Mouse (Mus musculus) heart, postnatal 4 days (tissue): ENCODE measurements around the gene Phldb3. TPM values are rescaled to one million over a fixed set of nuclear protein-coding genes. Genes with fewer than 3 reads are reported as not detected.

Source experiments
- DNase-seq: peaks from one replicate; pipeline ENCODE4 v3.0.0; 2021
- total RNA-seq, 2 experiments: library from RNA; stranded (reverse); gene quantifications; 2 replicates each; pipeline ENCODE4 v1.2.3; 2021

Phldb3 gene
- total RNA-seq, 2 experiments from 2014 or later = 0.57 to 0.61 TPM

DNA sequence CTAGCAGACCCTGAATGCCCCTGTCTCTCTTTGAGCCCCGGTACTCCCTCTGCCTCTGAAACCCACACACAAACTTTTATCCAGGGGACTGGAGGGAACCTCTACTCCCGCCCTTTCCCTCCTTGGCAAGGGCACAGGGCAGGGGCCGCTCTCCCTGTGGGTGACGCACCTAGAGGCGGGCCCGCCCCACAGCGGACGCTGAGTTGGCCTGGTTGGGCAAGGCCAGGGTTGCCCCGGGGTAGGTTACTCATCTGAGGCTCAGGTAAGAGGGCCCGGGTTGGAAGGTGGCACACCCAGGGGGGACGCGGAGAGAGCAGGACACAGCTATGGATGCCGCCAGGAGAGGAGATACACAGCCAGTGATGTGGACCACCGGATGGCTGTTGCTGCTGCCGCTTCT, 25.7 kb downstream of the Phldb3 start, which contains the start of gene Lypd3:
Lypd3 (plus strand) TSS at position 287 of the 400 bp plus-strand sequence.
- no peak for DNase-seq

DNA sequence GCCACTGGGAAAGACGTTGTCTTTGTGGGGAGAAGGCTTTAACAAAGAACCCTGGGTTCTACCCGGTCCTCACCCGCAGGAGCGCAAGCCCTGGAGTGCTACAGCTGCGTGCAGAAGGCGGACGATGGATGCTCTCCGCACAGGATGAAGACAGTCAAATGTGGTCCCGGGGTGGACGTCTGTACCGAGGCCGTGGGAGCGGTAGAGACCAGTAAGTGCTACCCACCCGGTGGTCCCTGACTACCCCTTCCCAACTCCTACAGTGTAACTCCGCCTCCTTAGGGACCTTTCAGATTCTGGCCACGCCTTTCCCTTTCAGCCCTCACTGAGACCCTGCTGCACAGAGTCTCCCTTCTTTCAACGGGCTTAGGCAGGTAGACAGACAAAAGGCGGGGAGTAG, 26.5 kb downstream of the Phldb3 start:
- DNase-seq = no peak

GRCm38 (mm10) chr7:24638026-24638856, 27.7 kb downstream of the Phldb3 start:
- DNase-seq = no peak

GRCm38 (mm10) chr7:24640450-24640849, 29.9 kb downstream of the Phldb3 start:
- DNase-seq = no peak

DNA sequence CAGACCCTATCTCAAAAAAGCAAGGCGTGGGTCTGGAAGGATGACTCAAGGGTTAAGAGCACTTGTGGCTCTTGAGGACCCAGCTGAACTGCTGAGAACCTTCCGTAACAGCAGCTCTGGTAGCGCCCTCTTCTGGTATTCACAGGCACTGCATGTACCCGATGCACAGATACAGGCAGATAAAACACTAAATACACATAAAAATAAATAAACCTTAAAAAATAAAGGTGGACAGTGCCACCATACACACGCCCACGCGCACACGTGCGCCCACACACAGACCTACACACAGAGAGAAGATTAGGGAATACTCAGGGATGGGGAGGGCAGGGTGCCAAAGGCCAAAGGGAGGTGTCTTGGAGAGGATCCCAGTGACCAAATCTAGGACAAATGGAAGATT, 31.9 kb downstream of the Phldb3 start:
- peak; percentile 59 for DNase-seq

DNA sequence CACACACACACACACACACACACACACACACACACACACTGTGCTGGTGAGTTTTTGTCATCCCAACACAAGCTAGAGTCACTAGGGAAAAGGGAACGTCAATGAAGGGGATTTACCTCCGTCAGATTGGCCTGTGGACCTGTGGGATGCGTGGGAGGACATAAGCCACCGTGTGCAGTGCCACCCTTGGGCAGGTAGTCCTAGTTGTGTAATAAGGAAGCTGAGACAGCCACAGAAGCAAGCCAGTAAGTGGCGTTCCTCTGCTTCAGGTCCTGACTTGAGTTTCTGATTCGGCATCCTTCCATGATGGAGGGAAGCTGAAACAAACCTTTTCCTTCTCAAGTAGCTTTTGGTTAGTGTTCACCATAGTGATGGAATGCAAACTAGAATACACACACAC, 33.9 kb downstream of the Phldb3 start:
- no peak for DNase-seq

- DNase-seq = no peak
These were observed 34.4 kb downstream of the Phldb3 start for GRCm38 (mm10) chr7:24644996-24645395.

DNA sequence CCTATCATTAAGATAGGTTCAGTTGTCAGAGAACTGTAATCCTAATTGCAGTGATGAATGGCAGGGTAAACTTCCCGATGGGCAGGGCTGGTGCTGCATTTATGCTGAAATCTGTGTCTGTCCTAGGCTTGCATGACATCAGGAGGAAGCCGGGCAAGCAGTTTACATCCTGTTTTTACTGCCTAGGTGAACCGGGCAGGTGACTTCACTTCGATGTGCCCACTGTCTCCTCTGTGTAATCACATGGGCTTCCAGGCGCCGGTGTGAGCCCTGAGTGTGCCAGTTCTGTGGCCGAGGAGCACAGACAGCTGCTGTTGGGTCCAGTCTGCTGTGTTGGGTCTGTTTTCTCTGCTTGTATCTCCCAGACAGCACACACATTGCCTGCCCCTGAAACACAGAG, 35.9 kb downstream of the Phldb3 start:
- no peak for DNase-seq

- peak; percentile 64 for DNase-seq
These were observed 43.1 kb downstream of the Phldb3 start for GRCm38 (mm10) chr7:24653681-24654080.

GRCm38 (mm10) chr7:24659737-24660357, 49.3 kb downstream of the Phldb3 start:
- DNase-seq = no peak

DNA sequence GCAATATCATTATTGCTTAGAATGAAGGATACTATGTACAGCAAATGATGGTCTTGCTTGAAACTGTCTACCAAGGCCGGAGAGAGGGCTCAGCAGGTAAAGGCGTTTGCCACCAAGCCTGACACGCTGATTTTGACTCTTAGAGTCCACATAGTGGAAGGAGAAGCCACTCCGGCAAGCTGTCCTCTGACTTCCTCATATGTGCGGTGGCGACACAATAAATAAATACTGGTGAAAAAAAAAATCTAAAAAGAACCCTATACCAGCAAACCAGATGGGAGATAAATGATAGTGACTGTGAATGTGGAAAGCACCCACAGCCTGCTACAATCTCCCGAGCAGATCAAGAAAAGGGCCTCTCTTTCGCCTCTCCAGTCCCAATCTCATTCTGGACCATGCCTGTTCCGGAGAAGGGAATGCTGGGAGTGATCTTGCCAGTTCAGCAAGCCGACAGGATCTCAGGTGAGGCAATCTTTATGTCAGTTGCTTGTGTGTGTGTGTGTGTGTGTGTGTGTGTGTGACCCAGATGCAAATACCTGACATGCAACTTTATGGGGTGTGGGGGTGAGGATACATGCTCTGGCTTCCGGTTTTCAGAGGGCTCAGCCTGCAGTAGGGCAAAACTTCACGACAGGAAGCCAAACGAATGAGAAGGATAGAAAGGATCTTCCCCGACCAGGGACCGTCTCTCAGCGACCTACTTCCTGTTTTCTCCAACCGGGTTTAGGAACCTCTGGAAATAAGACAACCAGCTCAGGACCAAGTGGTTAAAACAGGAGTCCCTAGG, 50.7 kb downstream of the Phldb3 start:
- DNase-seq = no peak

DNA sequence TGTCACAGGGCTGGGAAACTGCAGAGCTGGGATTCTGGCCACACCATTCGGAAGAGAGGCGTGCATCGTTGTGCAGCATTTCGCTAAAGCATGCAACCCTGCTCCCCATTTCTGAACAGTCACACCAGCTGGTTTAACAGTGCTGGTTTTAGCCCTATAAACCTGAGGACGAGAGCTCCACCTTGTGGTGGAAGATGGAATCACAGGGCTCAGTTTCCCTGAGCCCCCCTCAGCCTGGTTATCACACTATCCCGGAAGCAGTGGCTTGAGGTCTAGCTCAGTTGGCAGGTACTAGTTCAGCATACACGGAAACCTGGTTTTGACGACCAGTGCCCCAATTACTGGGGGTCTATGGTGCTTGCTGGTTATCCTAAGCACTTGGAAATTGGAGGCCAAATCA, 52.0 kb downstream of the Phldb3 start:
- peak; percentile 74 for DNase-seq

- no peak for DNase-seq
These were observed 53.7 kb downstream of the Phldb3 start for GRCm38 (mm10) chr7:24664301-24664700.

DNA sequence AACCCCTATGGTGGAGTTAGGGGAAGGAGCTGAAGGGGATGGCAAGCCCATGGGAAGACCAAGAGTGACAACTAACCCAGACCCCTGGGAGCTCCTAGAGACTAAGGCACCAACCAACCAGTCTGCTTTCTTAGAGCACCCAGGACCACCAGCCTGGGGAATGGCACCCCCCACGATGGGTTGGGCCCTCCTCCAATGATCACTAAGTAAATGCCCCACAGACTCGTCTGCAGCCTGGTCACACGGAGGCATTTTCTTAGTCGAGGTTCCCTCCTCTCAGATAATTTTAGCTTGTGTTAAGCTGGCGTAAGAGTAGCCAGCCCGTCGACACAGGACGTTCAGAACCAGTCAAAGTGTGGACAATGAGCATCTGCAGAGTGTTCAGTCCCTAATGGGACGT, 54.4 kb downstream of the Phldb3 start:
- no peak for DNase-seq

DNA sequence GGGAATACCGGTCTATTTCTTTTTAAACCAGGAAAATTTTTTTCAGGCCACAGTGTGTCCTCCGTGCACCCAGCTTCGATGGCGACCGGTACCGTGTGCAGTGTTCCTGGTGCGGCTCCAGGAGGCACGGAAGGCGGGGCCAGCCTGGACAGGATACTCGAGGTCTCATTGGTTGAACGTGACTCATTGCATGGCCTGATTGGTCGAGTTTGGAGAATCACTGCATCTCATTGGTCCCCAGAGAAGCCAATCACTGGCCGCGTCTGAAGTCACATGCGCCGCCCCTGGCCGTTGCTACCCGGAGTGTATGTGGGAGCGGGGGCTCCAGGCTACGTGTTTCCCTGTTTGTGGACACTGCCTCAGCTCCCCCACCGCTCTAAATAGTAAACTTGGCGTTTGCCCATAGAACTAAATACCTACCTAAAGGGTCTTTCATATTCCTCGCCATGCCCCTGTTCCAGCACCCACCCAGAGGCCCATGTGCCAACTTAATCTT, 61.4 kb downstream of the Phldb3 start:
- DNase-seq = no peak

- no peak for DNase-seq
These were observed 66.0 kb downstream of the Phldb3 start, which contains the start of gene Tex101 for GRCm38 (mm10) chr7:24676575-24676974. Gene Tex101, minus strand, starts transcription at chr7:24676675.

Other genes with a start within 250 kb of the Phldb3 start
- 1 to 10 TPM; 1.0 TPM for gene Kcnn4, start 240.5 kb upstream of the Phldb3 start, total RNA-seq
- gene Smg9, start 211.1 kb upstream of the Phldb3 start, total RNA-seq = 10 to 100 TPM; 15.0 to 15.5 TPM
- not detected for gene Irgc1, start 158.5 kb upstream of the Phldb3 start, total RNA-seq
- gene Plaur, start 148.3 kb upstream of the Phldb3 start, total RNA-seq = 10 to 100 TPM in 1 of 2 experiments, 1 to 10 TPM in 1; 6.4 to 10.4 TPM
- 10 to 100 TPM; 11.9 to 12.5 TPM for gene Cadm4, start 128.7 kb upstream of the Phldb3 start, total RNA-seq
- gene Zfp428, start 103.8 kb upstream of the Phldb3 start, total RNA-seq = 10 to 100 TPM; 17.3 to 18.5 TPM
- gene AC161166.1, start 98.3 kb upstream of the Phldb3 start, total RNA-seq = not detected
- gene Irgq, start 80.1 kb upstream of the Phldb3 start, total RNA-seq = 10 to 100 TPM; 16.7 to 17.2 TPM
- not detected for gene Pinlyp, start 64.6 kb upstream of the Phldb3 start, total RNA-seq
- gene Xrcc1, start 64.5 kb upstream of the Phldb3 start, total RNA-seq = 10 to 100 TPM; 42.0 to 43.9 TPM
- 10 to 100 TPM; 15.9 to 16.9 TPM for gene Ethe1, start 23.2 kb upstream of the Phldb3 start, total RNA-seq
- under 1 TPM; 0.27 to 0.33 TPM for gene Zfp575, start 23.1 kb upstream of the Phldb3 start, total RNA-seq
- not detected for gene Lypd3, start 25.8 kb downstream of the Phldb3 start, total RNA-seq
- not detected for gene Tex101, start 65.9 kb downstream of the Phldb3 start, total RNA-seq
- not detected for gene BC049730, start 98.5 kb downstream of the Phldb3 start, total RNA-seq
- gene Gm4763, start 116.1 kb downstream of the Phldb3 start, total RNA-seq = not detected
- gene Cd177, start 149.5 kb downstream of the Phldb3 start, total RNA-seq = under 1 TPM; 0.10 to 0.18 TPM
- under 1 TPM in 1 of 2 experiments, not detected in 1; 0.25 TPM for gene Ceacam10, start 166.4 kb downstream of the Phldb3 start, total RNA-seq